In genomic region chr10:90953821-90954220, GRCm38 (mm10) we compare ENCODE assay signal across 13 mouse cellular contexts.
"Had no signal": no experiment of that assay in that cellular context is flagged by ENCODE, and none has a peak within 500 bp of the region (broad histone marks: within the 10 kb centered on the region; RNA-seq: fewer than 3 reads in every experiment).

No protein-coding gene starts in this region.

- H3K36me3 ChIP-seq: limb, embryonic 15.5 days; liver, embryonic 12.5 days; midbrain, embryonic 10.5 days; midbrain, embryonic 15.5 days; stomach, embryonic 15.5 days had no signal

- DNase-seq: kidney, adult 8-10 months; kidney, postnatal 25 days; lung, embryonic 14.5 days; lung, postnatal 10 days; lung, postnatal 4 days; right cerebral cortex, postnatal 4 days; thymus, adult 2 months; thymus, postnatal 36 days had no signal

- H3K9me3 ChIP-seq: limb, embryonic 15.5 days; liver, embryonic 12.5 days; midbrain, embryonic 10.5 days; midbrain, embryonic 15.5 days; stomach, embryonic 15.5 days had no signal

- H3K27me3 ChIP-seq: limb, embryonic 15.5 days; liver, embryonic 12.5 days; midbrain, embryonic 15.5 days; stomach, embryonic 15.5 days had no signal

- H3K4me1 ChIP-seq: limb, embryonic 15.5 days; liver, embryonic 12.5 days; midbrain, embryonic 10.5 days; midbrain, embryonic 15.5 days; stomach, embryonic 15.5 days had no signal

- H3K4me3 ChIP-seq: limb, embryonic 15.5 days; liver, embryonic 12.5 days; midbrain, embryonic 10.5 days; midbrain, embryonic 15.5 days; stomach, embryonic 15.5 days had no signal

- H3K27ac ChIP-seq: limb, embryonic 15.5 days; liver, embryonic 12.5 days; midbrain, embryonic 10.5 days; midbrain, embryonic 15.5 days; stomach, embryonic 15.5 days had no signal
